Mouse (Mus musculus) kidney, postnatal 0 days (tissue): ENCODE data around the gene Dusp7. TPM values are rescaled to one million over a fixed set of nuclear protein-coding genes. Genes with fewer than 3 reads are reported as not detected.
A peak's percentile ranks its signal among the peaks of the same experiment; 100 is the strongest.

Source experiments
- ATAC-seq: fragments of 200-750 bp; cut with Nextera tagmentation; replicated peaks from 2 replicates; pipeline ENCODE4 v1.8.0; 2017; ENCODE audit warnings: low read depth, moderate number of reproducible peaks, moderate TSS enrichment, moderate library complexity; ENCODE audit not compliant: low FRiP score
- DNase-seq: peaks from one replicate; pipeline ENCODE4 v3.0.0-alpha.2; 2016; ENCODE audit warnings: low spot score
- H3K27ac ChIP-seq: fragments of 300-500 bp; sonication (generic); 2 replicates; pipeline ENCODE4 v1.5.1; 2014; ENCODE audit warnings: mild to moderate bottlenecking
- H3K27me3 ChIP-seq: fragments of 300-500 bp; sonication (generic); 2 replicates; pipeline ENCODE4 v1.6.1; 2014; ENCODE audit warnings: low read length, mixed read lengths; ENCODE audit not compliant: insufficient read depth
- H3K36me3 ChIP-seq: fragments of 300-500 bp; sonication (generic); 2 replicates; pipeline ENCODE4 v1.6.1; 2014; ENCODE audit warnings: low read length, mixed read lengths; ENCODE audit not compliant: insufficient read depth
- H3K4me1 ChIP-seq: fragments of 300-500 bp; sonication (generic); replicated peaks from 2 replicates; pipeline ENCODE4 v1.6.1; 2014; ENCODE audit warnings: antibody characterized with exemption, low read length, mixed read lengths; ENCODE audit not compliant: insufficient read depth
- H3K4me2 ChIP-seq: fragments of 300-500 bp; sonication (generic); 2 replicates; pipeline ENCODE4 v1.6.1; 2014; ENCODE audit warnings: mild to moderate bottlenecking, low read length, moderate library complexity, mixed read lengths
- H3K4me3 ChIP-seq: fragments of 300-500 bp; sonication (generic); replicated peaks from 2 replicates; pipeline ENCODE4 v1.5.1; 2014; ENCODE audit warnings: low read depth, low read length
- H3K9ac ChIP-seq: fragments of 300-500 bp; sonication (generic); 2 replicates; pipeline ENCODE4 v1.6.1; 2014; ENCODE audit warnings: low read depth, low read length
- H3K9me3 ChIP-seq: fragments of 300-500 bp; sonication (generic); replicated peaks from 2 replicates; pipeline ENCODE4 v1.6.1; 2016; ENCODE audit warnings: low read length, inconsistent platforms, mixed read lengths
- CTCF ChIP-seq: IDR thresholded peaks from 2 replicates; pipeline ENCODE4 v1.5.1; 2016; ENCODE audit warnings: antibody characterized with exemption, low read depth, mild to moderate bottlenecking, moderate library complexity
- WGBS: fragments of 180-500 bp; shearing (Covaris S2); extraction: QIAGEN DNeasy Blood & Tissue Kit; methylation state at CpG from one replicate; pipeline ENCODE4 v1.1.7; 2014; 5-methylcytosine and 5-hydroxymethylcytosine counted together
- polyA plus RNA-seq: library from polyadenylated mRNA; unstranded; fragments of >200 nt; fragmentation: Nextera tagmentation; extraction: Ambion mirVana; gene quantifications from 2 replicates; pipeline ENCODE4 v1.2.1, GENCODE M21; 2015

Gene Dusp7
- 15.1 and 15.8 TPM in 2 replicates for polyA plus RNA-seq

DNA sequence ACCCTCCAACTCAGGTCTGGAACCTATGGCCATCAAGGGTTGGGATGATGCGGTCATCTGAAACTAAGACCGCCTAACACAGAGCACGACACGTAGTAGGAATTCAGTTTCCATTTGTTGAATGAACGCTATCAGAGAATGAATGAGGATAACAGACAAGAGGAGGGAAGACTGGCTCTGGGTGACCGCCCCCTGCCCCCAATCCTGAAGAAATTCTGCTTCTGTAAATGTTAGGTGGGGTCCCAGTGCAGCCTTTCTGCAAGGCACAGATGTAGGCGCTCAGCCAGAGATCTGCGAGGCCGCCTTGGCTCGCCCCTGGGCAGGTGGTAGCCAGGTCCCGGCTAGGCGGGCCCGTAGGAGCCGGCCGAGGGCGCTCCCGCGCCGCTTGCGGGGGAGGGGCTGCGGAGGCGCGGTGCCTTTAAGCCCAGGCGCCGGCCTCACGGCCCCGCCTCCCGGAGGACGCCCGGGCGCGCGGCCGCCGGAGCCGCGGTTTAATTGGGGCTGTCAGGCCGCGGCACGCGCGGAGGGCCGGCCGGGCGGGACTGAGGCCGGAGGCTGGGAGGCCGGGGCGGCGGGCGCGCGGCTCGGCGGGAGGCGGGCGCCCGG lies at the start of gene Dusp7:
Dusp7 (plus strand) TSS at position 521 of the 606 bp plus-strand sequence.
- Histone ChIP-seq H3K36me3 (peaks cover 4% of the 10 kb centered on the region), H3K4me3 (peak within 1 kb of the TSS; percentile 79), H3K27me3 (no peaks in the 10 kb centered on the region), H3K9me3 (no peaks in the 10 kb centered on the region), H3K4me1 (peaks cover 33% of the 10 kb centered on the region), H3K27ac (peak within 1 kb of the TSS; percentile 97), H3K9ac (peak within 1 kb of the TSS; percentile 90), H3K4me2 (peak within 1 kb of the TSS; percentile 99)
- peak; percentile 84 for DNase-seq
- under 1% methylated on average over 40 of the region's 57 CpGs for WGBS
- ATAC-seq = peak; percentile 59
- TF ChIP-seq CTCF = peak; percentile 2; the same call in 1 of the 2 replicates

DNA sequence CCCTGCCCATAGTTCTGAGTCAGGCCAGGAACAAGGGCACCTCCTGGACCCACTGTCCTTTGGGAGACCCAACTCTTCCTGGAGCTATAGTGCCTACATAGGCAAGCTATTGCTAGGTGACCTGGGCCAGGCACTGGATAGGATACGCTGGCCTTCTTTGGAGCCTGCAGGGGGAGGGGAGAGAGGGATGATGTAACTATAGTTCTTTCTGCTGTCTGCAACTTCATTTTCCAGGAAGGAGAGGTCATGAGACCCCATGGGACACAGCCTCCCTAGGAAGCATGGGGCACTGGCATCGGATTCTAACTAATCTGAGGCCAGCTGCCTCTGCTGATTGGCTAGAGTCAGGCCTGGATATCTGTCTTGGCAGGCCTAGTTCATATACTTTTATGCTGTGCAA lies 49.3 kb upstream of the Dusp7 start:
- Histone ChIP-seq H3K4me3 (no peak overlapping the region), H3K27me3 (no peaks in the 10 kb centered on the region), H3K4me2 (no peak overlapping the region), H3K9me3 (no peaks in the 10 kb centered on the region), H3K27ac (no peak overlapping the region), H3K36me3 (no peaks in the 10 kb centered on the region), H3K9ac (no peak overlapping the region), H3K4me1 (no peaks in the 10 kb centered on the region)
- peak; percentile 28 for DNase-seq
- TF ChIP-seq CTCF = no peak
- WGBS = 25% methylated on average over 2 of the region's 2 CpGs
- ATAC-seq = no peak

DNA sequence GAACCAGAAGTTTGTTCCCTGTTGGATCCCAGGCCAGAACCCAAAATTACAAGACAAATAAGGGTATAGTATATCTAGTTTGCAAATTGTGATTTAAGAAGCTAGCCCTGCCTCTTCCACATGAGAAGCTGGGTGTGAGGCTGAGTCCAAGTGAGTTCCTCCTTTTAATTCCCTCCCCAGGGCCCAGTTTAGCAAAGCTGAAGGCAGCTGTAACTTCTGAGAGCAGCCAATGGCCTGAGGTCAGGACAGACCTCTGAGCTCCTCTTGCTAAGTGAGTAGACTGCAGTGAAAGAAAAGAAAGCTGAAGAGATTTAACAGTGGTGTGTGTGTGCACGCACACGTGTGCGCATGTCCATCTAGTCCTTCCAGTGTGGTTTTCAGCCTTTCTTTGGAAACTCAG lies 45.9 kb upstream of the Dusp7 start:
- H3K36me3 ChIP-seq = no peaks in the 10 kb centered on the region
- no peaks in the 10 kb centered on the region for H3K9me3 ChIP-seq
- H3K4me1 ChIP-seq = no peaks in the 10 kb centered on the region
- H3K9ac ChIP-seq = no peak overlapping the region
- 81% methylated on average over 3 of the region's 3 CpGs for WGBS
- ATAC-seq (no peak), DNase-seq (no peak)
- H3K27ac ChIP-seq = no peak overlapping the region
- H3K4me2 ChIP-seq = no peak overlapping the region
- no peak for TF ChIP-seq CTCF
- H3K27me3 ChIP-seq = no peaks in the 10 kb centered on the region
- no peak overlapping the region for H3K4me3 ChIP-seq

DNA sequence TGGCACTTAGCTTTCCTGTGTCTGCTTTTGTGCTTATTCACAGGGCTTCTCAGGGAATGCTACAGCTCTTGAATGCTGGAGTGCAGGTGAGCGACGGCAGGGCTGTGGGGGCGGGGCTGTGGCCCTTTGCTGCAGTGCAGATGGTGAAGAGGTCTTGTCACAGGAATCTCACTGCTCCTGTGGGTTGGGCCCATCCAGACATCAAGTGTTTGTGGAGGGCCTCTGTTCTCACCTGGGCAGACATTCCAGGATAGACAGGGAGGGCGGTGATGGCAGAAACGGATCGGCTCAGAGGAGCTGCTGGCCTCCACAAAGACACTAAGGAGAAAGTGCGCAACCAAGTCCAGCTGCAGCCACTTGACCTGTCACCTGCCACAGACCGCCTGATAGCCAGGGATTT lies 42.2 kb upstream of the Dusp7 start:
- H3K4me3 ChIP-seq = no peak overlapping the region
- H3K9me3 ChIP-seq = no peaks in the 10 kb centered on the region
- no peak for TF ChIP-seq CTCF
- WGBS = 76% methylated on average over 8 of the region's 8 CpGs
- ATAC-seq = no peak
- peaks cover 7% of the 10 kb centered on the region; the same call in 1 of the 2 replicates for H3K4me1 ChIP-seq
- no peak overlapping the region for H3K4me2 ChIP-seq
- no peaks in the 10 kb centered on the region for H3K36me3 ChIP-seq
- no peak overlapping the region for H3K9ac ChIP-seq
- no peaks in the 10 kb centered on the region for H3K27me3 ChIP-seq
- H3K27ac ChIP-seq = no peak overlapping the region
- DNase-seq = no peak

DNA sequence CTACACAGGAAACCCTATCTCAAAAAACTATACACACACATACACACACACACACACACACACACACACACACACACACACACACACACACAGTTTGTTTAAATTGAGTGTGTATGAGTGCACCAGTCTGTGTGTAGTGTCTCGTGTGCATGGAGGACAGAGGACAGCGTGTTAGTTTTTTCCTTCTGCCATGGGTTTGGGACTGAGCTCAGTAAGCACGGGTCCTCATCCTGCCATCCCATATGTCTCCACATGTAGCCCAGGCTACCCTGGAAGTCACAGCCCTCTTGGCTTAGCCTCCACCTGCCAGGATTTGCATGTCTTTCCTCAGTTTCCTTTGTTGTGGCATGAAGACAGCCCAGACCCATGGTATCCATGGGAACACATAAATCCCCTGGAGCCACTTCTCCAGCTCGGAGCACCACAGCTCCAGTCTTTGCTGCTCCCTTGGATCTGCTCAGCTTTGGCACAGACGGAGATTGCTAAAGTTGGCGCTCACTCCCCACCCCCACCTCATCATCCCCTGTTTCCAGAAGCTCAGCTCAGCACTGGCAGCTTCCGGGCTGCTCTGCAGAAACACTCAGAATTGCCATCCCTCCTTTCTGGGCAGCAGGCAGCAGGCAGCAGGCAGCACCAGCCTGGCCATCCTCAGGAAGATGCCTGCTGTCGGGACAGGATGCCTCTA lies 41.2 kb upstream of the Dusp7 start:
- H3K4me2 ChIP-seq = no peak overlapping the region
- no peaks in the 10 kb centered on the region for H3K27me3 ChIP-seq
- DNase-seq (no peak), ATAC-seq (no peak)
- no peak for TF ChIP-seq CTCF
- H3K27ac ChIP-seq = no peak overlapping the region
- H3K4me1 ChIP-seq = peaks cover 7% of the 10 kb centered on the region; the same call in 1 of the 2 replicates
- no peak overlapping the region for H3K9ac ChIP-seq
- H3K36me3 ChIP-seq = no peaks in the 10 kb centered on the region
- WGBS = 90% methylated on average over 8 of the region's 8 CpGs
- H3K9me3 ChIP-seq = no peaks in the 10 kb centered on the region
- no peak overlapping the region for H3K4me3 ChIP-seq

- Histone ChIP-seq H3K27ac (no peak overlapping the region), H3K9me3 (no peaks in the 10 kb centered on the region)
These were observed 40.3 kb upstream of the Dusp7 start for GRCm38 (mm10) chr9:106328068-106328610.

More at GRCm38 (mm10) chr9:106328068-106328610, 40.3 kb upstream of the Dusp7 start:
- DNase-seq (no peak), ATAC-seq (no peak; the same call in 1 of the 2 replicates)
- Histone ChIP-seq H3K9ac (no peak overlapping the region), H3K36me3 (no peaks in the 10 kb centered on the region), H3K27me3 (no peaks in the 10 kb centered on the region), H3K4me2 (no peak overlapping the region), H3K4me3 (no peak overlapping the region), H3K4me1 (peaks cover 7% of the 10 kb centered on the region; the same call in 1 of the 2 replicates)
- WGBS = 64% methylated on average over 7 of the region's 7 CpGs
- no peak for TF ChIP-seq CTCF
